Mouse (Mus musculus) cerebellum, adult 11 months (tissue): ENCODE measurements at regions not wholly inside any gene's neighbourhood (a gene's known extent, or its start where the extent isn't known, plus 50 kb on each side); places are given as distances from the start of the nearest gene placed in this dataset.

ENCODE experiments used
- DNase-seq: peaks from one replicate; pipeline ENCODE4 v3.0.0; 2022

DNA sequence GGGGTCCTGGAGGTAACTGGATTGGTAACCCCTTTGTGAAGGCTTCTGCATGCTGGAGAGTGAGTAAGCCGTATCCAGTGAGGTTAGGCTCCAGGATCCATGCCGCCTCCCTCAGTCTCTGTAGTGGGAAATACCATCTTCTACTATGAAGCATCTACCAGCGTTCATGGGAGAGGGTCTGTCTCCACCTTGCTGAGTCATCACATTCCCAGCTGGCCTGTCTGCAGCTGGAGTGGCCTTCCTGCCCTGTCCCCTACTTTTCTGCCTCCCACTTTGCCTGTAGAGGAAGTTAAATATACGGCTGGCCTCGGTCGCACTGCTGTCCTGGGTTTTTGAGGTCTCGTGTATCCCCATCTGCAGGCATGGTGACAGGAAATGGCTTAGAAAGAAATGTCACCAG lies 78.0 kb upstream of the Sec14l1 start:
- DNase-seq, result no peak

DNA sequence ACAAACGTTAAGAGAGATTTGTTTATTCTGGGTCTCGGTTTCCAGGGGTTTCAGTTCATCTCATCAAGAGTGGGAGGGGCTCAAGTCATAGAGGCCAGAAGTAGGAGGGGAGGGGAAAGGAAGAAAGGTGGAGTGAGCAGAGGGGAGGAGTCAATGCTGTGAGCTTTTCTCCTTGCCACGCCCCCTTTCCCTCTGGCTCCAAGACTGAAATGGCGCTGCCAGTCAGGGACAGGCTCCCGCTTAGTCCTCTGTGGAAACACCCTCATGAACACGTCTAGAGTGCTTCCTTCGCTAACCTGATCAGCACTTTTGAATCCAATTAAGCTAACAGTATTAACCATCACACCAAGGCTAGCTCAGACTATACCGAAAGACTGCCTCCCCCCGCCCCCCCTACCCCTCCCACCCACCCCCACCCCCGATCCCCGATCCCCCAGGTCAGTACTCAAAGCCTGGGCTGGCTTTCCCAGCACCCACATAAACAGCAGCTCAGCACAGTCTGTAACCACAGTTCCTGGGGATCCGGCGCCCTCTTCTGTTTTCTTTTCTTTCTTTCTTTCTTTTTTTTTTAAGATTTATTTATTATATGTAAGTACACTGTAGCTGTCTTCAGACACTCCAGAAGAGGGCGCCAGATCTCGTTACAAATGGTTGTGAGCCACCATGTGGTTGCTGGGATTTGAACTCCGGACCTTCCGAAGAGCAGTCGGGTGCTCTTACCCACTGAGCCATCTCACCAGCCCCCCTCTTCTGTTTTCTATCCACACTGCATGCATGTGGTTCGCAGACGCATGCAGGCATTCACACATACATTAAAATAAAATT lies 76.5 kb upstream of the Sec14l1 start:
- DNase-seq, result no peak

DNA sequence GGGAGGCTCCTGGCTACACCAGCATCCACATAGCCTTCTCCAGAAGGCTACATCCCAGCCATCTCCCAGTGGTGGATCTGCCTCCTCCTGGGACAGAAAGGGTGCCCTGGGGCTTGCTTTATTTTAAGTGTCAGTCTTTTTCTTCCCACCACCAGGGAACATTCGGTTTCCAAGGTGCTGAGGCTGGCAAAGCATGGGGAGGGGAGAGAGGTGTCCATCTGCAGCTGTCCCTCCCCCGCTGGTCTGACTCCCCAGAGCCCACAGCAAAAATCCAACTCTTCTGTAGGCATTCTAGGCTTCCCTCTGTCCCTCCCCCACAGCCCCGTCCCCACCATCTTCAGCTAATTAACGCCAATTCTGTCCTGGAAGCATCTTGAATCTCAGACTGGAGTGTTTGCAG lies 74.1 kb upstream of the Sec14l1 start:
- DNase-seq, result no peak

DNA sequence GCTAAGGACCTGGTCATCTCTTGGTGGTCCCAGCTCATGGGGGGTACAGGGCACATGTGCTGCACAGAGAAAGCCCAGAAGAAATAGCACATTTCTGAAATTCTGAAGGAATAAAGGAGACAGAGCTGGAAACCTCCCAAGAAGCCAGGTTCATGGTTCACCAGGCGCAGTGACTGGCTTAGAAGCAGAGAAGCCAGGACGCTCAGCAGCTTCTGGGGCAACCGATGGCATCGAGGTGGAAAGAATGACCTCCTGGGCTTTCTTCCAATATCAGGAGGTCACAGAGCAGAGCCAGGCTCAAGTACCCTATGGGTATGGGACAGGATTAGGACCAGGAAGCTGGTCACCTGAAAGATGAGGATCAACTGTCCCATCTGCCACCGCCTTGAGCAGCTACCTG lies 72.6 kb upstream of the Sec14l1 start:
- no peak for DNase-seq

DNA sequence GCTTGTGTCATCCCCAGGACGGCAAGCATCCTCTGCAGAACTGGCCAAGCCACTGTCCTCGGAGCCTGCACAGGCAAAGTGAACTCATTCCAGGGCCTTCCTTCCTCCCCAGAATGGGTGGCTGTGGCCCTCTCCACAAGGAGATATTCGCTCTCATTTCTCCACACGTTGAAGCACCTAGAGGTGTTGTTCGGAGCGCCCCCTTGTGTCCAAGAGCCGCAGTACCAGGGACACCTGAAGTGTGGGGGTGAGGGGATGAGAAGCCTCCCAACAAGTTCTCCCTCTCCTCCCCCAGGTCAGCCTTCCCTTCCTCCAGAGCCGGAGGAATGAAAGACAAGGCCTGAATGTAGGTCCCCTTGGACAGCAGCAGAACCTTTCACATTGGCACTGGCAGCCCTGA lies 71.4 kb upstream of the Sec14l1 start:
- peak; percentile 43 for DNase-seq

DNA sequence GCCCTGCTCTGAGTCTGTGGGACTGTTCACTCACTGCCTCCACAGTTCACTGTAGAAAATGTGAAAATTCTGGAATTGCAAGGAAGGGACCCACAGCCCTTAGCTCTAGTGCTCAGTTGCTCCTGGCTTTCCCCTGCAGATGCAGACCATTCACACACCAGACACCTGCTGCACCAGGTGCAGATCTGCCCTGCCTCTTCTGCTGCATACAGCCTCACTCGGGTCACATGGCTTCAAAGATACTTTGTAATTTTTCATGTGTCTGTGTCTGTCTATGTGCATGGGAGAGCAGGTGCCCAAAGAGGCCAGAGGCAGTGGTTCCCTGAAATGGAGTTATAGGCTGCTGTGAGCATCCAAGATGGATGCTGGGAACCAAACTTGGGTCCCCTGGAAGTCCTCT lies 70.2 kb upstream of the Sec14l1 start:
- DNase-seq, result no peak

DNA sequence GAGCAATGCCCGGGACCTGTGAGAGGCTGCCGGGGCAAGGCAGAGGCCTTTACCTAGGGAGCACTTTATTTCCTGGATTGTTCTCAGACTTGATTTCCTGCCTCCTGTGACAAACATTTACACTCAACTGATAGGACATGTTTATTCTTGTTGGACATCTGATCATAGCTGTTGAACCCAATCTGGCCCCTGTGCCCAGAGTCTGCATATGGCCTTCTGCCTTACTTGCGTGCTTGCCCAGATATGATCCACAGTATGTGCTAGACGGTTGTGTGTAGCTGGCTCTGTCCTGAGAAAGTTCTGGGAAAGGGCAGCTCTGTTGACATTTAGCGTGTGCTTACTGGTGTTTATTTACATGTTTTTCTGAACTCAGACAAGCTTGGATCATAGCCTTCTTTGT lies 68.3 kb upstream of the Sec14l1 start:
- no peak for DNase-seq

DNA sequence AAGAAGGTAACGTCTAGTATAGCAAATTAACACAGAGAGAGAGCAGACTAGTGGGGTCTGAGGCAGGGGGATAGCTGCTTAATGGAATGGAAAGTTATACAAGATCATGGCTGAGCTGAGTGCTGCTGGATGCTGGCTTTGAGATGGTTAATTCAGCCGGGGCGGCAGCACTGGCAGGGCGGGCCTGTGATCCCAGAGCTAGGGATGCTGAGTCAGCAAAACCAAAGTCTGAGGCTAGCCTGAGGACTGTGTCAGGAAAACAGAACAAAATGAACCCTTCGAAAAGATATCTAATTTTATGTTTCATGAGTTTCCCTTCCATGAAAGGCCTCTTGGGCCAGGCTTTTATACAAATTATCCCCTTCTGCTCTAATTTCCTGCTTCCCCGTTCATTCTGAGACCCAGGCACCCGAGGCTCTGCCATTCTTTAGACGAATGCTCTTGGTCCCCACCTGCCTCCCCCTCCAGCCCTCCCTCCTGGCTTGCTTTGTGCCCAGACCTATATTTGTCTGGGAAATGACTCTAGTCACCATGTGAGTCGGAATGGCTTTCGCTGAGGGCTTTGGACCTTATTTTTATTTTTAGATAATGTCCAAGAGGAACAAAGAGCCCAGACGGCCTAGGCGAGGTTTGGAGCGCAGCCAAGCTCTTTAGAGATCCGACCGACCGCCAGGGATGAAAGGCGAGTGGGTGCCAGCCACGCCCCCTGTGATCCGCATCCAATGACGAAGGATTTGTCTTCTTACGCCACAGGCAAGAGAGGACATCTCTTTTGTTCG lies 67.6 kb upstream of the Sec14l1 start:
- no peak for DNase-seq

DNA sequence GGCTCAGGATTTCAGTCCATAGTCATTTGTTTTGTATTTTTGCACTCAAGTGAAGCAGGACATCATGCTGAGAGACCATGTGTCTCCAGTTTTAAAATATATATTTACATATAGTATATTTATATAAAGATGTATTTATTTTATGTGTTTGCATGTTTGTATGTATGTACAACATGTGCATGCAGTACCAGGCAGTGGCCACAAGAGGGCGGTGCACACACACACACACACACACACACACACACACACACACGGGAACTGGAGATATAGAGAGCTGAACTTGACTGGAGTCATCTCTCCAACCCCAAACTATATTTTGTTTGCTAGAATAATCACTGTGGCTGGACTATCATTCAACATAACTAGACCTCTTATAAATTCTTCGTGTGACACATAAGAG lies 66.1 kb upstream of the Sec14l1 start:
- DNase-seq, result no peak

DNA sequence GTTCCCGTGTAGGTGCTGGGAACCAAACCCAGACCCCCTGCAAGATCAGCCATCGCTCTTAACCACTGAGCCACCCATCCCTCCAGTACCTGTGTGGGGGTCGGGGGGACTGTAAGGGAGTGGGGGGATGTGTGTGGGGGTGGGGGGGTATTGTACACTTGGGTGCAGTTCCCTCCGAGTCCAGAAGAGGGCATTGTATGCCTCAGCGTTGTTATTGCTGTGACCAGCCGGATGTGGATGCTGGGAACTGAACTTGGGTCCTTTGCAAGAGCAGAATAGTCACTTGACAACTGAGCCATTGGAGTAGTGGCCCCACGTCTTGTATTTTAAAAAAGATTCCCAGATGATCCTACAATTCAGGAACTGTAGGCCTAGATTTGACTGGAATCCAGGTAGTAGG lies 64.2 kb upstream of the Sec14l1 start:
- DNase-seq, result no peak

DNA sequence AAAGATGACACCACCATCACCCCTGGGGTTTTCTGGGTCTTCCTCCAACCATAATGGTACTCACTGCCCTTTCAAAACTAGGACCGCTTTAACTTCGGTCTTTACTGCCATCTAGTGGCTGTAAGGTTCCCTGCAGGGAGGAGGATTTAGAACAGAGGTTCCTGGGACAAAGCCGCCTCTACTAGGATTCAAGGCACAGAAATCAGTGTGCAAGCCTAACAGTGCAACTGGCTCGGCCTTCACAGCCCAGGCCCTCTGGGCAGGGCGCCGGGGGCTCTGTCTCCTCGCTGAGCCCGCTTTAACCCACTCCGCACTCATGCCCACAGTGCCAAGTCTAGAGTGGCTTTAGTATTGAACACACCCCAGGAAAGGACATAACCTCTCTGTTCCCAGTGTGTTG lies 58.0 kb upstream of the Sec14l1 start:
- DNase-seq, result peak; percentile 64

DNA sequence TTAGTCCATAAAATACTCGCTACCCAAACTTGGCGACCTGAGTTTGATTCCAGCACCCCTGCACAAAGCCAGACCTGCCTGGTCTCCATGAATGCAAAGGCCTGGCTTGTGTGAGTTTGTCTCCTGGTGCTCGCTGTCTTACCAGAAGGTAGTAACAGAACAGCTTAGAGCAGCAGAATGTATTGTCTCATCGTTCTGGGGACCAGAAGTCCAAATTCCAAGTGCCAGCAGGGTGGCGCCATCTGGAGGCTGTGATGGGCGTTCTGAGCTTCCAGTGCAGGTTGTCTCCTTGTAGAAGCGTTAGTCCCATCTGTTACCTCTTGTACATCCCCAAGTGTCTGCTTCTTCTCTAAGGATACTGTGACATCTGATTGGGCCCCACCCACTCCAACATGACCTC lies 57.5 kb upstream of the Sec14l1 start:
- DNase-seq, result peak; percentile 45

DNA sequence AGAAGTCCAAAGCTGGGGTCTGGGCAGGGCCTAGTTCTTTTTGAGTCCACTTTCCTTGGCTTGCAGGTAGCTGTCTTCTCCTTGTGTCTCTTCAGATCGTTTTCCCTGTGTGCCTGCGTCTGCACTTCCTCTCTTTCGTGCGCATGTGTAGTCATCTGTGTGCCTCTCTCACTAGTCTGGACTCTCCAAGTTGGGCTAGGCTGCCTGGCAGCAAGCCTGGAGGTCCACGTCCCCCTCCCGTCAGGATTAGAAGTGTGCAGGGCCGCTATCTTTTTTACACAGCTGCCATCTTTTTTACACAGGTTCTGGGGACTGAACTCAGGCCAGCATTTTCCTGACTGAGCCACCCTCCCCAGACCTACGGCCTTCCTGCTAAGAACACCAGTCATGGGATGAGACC lies 55.8 kb upstream of the Sec14l1 start:
- DNase-seq, result no peak

DNA sequence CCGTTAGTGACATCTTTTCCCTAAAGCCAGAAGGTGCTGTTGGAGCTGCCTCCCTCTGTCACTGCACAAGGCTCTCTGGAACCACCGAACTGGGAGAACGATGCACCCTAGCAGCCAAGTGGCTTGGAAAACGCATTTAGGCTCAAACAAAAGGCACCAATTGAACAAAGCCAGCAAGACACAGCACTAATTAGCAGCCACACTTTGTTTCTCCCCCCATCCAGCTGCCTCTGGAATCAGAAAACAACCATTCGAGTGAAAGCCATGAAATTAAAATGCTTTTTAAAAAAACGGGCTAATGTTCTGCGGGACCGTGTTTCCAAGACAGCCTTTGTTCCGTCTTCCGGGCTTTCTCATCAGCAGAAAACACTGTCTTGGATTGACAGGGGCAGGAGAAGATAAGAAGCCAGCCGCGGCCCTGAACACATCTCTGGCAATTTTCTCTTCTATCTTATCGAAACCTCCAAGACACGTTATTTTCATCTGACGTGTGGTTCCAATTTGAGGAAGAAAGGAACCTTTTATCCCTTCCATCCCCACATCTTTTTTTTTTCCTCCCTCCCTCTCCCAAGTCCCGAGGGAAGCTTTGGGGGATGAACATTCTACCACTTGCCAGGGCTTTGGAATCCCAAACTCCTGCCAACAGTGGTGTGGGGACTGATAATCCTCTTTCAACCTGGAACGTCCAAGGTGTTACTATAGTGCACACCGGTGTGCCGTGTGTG lies 54.8 kb upstream of the Sec14l1 start:
- DNase-seq, result no peak

DNA sequence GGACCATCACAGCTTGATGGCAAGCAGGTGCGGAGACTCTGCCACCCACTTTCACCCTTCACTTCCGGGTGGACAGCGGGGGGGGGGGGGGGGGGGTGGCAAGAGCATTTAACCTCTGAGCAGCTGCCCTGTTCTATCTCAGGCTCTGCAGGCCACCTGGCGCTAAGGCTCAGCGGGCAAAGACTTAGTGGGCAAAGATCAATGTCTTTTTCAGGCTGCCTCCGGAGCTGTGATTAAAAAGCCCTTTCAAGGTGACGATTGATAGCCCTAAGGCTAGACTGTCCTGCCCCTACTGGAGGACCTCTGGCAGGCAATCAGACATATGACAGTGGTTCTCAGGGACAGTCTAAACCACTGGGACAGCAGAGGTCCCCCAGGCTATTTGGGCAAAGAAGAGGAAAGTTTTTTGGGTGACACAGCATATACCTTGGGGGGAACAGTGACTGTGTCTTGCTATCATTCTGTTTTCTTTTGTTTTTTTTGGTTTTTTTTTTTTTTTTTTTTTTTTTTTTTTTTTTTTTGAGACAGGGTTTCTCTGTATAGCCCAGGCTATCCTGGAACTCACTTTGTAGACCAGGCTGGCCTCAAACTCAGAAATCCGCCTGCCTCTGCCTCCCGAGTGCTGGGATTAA lies 54.1 kb upstream of the Sec14l1 start:
- no peak for DNase-seq

DNA sequence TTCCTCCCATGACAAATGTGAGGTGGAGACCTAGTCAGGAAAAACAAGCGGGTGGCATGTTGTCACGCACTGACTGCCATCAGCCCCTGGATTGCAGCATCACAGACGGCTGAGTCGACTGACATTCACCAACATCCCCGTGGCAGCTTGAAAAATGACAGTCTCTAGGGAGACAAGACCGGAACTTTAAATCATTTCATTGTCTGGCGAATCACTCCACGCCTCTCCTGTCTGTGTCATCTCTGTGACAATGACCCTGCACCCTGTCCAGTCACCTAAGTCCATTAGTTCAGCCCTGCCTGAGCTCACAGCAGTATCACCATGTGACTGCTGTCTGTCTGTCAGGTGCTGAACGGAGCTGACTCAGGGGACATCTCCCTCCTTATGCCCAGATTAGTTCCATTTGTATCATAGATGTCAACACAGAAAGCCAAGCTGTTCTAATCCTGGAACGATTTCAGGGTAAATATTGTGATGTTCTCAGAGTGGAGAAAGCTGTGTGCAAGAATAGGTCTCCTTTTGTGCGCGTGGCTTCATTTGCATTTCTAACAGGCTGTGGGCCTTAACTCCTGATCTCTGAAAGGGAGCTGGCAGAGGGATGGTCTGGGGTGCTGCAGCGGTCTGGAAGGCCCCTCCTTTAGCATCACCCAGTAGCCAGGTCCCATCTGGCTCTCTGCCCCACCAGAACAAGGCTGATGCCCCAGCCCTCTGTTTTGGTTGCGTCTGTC lies 52.0 kb upstream of the Sec14l1 start:
- DNase-seq, result no peak
